Mouse (Mus musculus) retina, embryonic 14.5 days (tissue): ENCODE results near the gene Rhd.
A peak's percentile ranks its signal among the peaks of the same experiment; 100 is the strongest.
"Not testable (repeated sequence)": the region's sequence is repeated elsewhere in the genome, so short reads cannot be mapped to it uniquely, and the experiment has no call there.

ENCODE experiments used
- DNase-seq: peaks from one replicate; pipeline ENCODE4 v3.0.0-alpha.2; 2015; ENCODE audit warnings: low spot score

Rhd gene

DNA sequence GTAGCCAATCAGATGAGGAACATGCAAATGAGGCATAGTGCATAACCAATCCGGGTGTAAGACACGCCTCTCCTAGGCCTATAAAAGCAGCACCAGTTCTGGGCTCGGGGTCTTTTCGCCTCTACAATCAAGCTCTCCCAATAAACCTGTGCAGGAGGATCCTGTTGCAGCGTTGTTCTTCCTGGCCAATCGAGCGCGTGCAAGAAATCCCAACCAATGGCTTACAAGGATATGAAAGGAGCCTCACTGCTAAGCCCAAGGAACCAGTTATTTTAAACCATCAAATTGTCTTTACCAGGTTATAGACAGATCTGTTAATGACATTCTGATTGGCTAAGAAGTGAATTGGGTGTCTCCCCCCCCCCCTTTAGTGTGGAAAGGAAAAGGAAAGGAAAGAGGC is 47.1 kb downstream of the Rhd start:
- DNase-seq = not testable (repeated sequence)

DNA sequence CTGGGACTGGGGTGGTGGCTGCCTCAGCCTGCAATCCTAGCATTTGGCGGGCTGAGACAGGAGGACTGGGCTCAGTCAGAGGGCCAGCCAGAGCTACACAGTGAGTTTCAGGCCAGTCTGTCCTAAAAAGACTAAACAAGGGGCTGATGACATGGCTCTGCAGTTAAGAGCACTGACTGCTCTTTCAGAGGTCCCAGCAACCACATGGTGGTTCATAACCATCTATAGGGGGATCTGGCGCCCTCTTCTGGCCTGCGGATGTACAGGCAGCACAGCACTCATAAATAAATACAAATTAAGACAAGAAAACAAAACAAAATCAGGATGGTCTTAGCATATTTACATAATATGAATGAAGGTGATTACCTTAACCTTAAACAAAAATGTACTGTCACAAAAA is 49.1 kb downstream of the Rhd start:
- DNase-seq = peak; percentile 76

DNA sequence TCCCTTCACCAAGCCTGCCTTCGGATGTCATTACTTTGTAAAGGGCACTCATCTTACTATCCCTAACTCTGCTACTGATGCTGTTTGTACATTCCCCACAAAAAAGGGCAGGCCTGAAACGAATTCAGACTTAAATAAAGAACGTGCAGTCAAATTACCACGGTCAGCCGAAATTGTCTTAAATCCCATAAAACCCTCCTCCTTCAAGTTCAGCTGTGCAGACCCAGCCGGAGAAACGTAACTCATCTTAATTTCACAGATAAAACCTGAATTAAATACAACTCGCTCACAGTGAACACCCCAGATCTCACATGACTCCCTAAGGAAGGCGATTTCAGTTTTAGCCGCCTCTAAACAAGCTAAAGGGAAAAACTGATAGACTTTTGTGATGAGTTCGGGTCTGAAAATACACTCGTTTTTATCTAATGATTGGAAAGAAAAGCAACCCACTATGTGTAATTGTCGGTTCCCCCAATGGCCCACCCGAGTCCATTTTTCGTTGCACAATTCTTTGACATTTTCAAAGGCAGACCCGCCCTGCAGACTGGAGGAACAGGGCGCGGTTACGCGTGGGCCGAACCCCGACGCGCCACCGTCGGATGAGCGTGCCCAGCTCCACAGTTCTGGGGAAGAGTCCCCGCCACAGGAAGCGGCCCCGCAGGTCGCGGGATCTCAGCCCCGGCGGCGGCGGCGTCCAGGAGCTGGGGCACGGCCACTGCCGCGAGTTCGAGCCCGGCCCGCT is 50.0 kb downstream of the Rhd start:
- no peak for DNase-seq

DNA sequence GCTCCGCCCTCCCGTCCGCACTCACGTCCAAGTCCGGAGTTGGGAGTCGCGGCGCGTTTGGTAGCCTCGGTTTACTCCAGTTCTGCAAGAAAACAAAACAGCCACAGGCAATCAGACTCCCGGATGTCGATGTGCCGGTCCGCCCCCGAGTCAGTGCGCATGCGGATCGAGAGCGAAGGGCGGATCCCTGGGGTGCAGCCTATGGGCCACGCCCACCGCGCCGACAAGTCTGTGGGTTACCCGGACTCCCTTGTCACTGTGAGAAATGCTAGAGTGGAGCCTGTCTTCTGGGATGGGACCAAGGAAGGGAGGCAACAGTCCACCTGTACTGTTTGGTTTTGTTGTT is 50.5 kb downstream of the Rhd start, which contains the start of gene Tmem50a:
Tmem50a (minus strand) TSS at position 161 of the 346 bp plus-strand sequence.
- peak; percentile 94 for DNase-seq

DNA sequence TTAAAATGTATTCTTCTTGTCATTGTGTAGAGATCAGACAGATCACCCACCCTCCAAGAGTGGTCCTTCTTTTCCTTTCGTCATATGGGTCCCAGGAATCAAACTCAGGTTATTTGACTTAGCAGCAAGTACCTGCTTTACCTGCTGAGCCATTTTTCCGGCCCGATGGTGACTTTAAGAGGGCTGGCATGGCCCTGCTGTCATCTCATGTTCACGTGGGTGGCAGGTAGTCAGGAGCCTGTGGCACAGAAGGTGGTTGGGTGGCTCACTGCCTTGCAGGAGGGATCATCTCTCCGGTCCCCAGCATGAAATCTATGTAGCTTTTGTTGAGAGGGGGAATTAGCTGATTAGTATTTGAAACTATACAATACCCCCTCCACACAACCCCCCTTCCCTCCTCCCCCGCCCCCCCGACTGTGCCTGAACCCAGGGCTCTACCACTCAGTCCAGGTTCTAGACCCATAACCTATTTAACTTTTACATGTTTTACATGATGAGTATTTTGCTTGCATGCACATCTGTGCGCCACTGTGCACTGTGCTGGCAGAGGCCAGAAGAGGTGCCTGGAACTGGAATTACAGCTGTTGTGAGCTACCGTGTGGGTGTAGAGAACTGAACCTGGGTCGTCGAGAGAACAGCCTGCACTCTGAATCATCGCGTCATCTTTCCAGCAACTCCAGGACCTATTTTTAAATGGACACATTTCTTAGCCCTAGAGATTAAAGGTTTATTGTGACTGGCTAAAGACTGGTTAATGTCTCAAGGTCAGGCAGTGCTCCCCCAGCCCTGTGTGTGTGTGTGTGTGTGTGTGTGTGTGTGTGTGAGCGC is 51.1 kb downstream of the Rhd start:
- no peak for DNase-seq

DNA sequence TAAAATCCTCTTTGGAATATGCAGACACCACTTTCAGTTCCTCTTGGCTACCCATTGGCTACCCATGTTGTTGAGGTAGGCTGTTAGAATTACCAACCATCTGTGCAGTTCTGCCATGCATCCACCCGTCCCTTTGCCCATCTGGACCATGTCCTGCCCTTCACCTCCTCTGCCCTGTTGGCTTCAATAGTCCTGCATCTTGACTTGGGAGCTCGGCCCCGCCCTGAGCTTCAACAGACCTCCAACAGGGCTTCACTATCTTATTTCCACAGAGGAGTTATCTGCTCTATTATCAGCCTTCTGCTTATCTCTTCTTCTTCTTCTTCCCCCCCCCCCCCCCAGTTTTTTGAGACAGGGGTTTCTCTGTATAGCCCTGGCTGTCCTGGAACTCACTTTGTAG is 52.9 kb downstream of the Rhd start:
- DNase-seq = no peak

DNA sequence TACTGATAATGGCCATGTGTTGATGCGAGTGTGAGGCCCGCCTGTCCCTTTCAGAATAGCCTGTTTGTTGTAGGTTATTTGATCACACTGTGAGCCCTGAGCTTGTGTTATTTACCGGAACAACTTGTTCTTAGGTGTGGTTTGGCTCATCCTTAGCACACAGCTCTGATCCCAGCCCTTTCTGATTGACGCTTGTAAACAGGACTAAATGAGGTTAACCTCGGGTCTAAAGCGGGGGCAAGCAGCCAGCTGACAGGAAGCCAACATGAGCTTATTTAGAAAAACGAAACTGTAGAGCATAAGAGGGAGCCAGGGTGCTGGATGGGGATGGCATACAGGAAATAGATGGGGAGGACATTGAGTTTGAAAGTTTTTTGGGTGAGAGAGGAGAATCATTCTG is 54.0 kb downstream of the Rhd start:
- no peak for DNase-seq

DNA sequence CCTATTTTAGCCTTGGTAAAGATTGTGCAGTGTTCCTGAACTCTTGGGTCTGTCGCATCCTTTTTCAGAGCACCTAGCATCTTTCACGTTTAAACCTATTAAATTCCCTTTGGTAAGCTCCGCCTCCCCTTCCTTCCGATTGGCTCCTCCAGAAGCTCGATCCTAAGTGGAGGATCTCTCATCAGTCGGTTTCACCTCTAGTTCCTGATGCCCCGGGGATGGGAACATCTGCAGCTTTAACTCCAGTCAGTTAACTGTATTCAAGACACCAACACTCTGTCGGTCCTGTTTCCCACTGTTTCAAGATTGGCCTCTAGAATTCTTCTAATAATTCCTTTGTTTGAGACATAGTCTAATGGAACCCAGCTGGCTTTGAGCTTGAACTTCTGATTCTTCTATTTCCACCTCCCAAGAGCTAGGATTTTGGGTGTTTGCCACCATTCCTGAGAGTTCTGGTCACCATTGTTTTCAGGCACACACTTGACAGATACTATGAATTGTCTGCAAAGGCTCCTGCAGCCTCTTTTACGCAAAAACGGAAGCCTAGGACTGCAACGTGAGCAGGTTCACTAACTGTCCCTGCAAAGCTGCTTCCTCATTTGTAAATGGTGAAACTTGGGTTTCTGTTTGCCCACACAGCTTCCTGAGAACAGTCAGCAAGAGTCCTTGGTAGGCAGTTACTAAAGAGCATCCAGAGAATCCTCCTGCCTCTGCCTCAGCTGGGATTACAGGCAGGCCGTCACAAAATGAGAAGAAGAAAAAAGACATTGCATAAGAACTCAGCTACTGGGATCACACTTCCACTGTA is 55.6 kb downstream of the Rhd start:
- DNase-seq = no peak

DNA sequence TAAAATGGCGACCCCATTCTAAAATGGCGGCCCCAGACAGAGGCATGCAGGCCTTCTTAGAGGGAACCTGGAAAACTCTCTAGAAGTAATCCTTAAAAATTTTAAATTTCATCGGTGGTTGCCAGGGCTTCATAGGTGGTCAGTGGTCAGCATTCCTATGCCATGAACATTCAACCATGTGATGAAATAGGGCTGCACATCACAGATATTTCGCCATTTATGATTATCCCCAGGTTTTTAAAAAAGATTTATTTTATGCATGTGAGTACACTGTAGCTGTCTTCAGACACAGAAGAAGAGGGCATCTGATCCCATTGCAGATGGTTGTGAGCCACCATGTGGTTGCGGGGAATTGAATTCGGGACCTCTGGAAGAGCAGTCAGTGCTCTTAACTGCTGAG is 56.3 kb downstream of the Rhd start:
- no peak for DNase-seq

DNA sequence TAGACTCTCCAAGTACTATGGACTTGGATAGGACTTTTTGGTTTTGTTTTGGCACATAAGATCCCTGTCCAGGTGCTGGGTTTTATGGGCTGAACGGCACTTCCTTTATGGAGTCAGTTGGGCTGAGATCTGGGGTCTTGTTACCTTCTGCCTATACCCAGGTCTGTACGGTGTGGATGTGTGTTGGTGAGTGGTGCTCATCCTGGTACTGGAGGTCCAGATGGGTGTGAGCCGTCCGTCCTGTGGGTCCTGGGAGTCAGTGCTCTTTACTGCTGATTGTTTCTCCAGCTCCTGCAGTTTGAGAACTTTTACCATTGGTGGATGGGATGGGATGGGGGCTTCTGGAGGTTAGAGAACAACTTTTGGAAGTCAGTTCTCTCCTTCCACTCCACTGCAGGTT is 57.4 kb downstream of the Rhd start:
- no peak for DNase-seq

DNA sequence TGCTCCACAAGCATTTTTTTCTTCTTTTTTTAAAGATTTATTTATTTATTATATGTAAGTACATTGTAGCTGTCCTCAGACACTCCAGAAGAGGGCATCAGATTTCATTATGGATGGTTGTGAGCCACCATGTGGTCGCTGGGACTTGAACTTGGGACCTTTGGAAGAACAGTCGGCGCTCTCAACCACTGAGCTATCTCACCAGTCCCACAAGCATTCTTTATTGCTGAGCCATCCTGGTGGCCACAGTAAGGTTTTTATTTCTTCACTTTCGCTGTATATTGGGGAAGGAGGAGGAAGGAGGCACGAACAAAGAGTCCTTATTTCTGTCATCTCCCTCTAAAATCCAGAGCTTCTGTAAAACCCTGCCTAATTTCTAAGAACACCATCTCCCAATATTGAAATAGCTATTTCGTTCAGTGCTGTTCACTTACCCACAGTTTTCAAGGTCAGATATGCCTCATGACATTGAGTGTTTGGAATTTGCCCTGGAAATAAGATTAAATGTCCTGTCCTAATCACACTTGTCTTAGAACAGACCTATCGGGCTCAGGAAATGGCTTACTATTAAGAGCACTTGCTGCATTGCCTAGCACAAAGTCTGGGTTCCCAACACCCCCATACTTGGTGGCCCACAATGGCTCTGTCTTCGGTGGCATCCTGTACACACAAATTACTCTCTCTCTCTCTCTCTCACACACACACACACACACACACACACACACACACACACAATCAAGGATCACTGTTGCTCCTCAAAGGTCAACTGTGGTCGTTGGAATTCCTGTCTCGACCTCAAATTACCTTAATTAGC is 58.0 kb downstream of the Rhd start:
- DNase-seq = no peak

DNA sequence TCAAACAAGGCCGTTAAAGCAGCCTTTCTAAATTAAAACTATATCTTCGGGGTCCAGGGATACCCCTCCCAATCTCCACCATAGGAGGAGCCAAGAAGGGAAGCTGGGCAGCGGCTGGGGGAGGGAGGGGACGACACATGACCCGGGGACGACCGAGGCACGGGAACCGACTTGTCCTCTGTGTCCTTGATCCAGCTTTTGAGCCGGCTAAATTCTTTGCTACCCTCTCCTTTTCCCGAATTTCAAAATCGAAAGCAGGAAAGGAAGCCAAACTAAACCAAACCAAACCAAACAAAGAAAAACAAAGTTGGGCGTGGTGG is 58.5 kb downstream of the Rhd start:
- peak; percentile 72 for DNase-seq

DNA sequence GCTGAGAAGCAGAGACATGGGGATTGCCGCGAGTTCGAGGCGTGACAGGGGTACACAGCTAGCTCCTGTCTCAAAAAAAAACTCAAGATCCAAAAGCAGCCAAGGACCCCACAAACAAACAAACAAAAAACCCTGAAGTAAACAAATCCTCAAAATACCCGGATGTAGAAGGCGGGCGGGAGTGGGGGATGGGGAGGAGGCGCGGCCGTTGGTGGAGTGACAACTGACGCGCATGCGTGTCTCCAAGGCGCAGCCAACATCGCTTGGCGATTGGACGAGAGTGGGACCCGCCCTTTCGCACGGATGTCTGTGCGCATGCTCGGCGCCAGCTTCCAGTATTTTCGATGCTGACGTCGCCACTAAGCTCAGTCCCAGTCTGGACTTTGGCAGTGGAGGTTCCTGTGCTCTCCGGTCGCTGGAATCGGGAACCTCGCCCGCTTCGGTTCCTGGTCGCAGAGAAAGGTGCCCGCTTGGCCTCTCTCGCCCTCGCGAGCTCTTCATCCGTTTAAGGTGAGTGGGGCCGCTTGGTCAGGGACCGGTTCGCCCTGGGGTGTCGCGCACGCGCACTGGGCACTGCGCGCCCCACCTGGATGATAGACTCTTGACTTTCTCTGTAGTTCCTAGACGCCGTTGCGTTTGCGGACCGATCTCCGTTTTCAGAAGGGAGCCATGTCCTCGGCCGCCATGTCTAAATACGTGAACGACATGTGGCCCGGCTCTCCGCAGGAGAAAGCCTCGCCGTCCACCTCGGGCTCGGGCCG is 59.1 kb downstream of the Rhd start, which contains the start of gene Rsrp1:
Rsrp1 (plus strand) TSS at position 335 of the 761 bp plus-strand sequence.
- peak; percentile 100 for DNase-seq

DNA sequence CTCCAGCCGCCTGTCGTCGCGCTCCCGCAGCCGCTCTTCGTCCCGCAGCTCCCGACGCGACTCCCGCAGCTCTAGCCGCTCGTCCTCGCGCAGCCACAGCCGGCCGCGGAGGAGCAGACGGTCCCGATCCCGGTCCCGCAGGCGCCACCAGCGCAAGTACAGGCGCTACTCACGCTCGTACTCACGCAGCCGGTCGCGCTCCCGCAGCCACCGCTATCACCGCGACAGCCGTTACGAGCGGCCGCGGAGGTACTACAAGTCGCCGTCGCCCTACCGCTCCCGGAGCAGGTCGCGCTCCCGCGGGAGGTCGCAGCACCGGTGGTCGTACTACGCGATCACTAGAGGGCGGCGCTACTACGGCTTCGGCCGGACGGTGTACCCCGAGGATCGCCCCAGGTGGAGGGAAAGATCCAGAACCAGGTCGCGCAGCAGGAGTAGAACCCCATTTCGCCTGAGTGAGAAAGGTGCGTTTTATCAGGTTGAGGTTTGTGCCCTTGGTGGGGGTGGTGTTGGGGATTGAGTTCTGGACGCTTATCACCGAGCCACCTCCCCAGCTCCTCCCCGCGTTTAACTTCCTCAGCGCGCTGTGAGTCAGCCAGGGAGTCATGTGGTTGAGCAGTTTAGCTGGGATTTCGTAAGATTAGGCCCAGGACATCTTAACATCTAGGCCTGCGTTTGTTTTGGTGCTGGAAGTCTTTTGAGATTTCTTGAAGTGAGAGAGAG is 59.8 kb downstream of the Rhd start:
- DNase-seq = peak; percentile 43

DNA sequence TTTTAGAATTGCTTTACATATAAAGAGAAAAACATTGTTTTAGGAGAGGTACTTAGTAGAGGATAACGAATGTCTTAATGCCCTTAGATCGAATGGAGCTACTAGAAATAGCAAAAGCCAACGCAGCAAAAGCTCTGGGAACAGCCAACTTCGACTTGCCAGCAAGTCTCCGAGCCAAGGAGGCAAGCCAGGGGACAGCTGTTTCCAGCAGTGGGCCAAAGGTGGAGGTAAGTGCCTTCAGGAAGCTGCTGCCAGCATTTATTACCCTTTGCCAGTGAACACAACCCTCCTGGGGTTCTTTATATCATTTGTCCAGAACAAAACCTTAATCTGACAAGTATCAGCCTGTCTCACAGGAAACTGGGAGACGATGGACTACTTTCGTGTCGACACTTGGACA is 60.9 kb downstream of the Rhd start:
- DNase-seq = no peak

DNA sequence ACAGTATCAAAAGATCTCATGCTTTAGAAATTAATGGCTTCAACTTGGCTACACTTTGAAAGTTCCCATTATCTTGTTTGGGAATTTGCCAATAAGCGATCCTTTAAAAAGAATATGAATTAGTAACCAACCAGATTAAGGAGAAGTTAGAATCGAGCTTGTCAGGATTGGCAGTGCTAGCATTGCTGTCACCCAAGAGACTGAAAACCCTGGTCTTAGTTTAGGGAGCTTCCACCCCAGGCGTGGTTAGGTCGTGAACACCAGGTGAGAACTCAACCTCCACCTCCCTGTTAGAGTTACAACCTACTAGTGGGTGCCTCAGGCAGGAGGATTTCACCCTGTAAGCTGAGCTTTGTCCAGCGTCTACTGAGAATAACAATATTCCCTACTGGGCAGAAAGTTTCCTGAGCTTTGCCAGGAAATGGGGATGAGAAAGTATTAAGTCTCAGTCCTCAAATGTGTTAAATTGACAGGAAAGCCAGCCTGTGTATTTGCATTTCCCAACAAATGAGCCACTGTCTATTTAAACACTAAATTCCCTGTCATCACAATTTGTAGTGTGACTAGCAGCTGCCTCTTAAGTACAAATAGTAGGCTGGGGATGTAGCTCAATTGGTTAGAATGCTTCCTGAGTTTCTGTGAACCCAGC is 63.6 kb downstream of the Rhd start:
- no peak for DNase-seq

DNA sequence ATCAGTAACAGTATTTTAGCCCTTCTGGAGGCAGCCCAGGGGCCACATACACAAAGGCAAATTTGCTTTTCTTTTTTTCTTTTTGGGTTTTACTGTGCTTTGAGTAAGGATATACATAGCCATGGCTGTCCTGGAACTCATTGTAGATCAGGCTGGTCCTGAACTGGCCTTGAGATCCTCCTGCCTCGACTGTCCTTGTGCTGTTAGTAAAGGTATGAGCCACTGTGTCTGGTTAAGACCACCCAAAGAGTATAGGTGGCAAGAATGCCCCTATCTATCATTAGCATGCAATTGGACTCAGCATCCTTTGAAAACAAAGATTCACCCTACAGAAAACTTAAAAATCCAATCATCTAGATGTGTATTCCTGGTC is 64.1 kb downstream of the Rhd start:
- no peak for DNase-seq

DNA sequence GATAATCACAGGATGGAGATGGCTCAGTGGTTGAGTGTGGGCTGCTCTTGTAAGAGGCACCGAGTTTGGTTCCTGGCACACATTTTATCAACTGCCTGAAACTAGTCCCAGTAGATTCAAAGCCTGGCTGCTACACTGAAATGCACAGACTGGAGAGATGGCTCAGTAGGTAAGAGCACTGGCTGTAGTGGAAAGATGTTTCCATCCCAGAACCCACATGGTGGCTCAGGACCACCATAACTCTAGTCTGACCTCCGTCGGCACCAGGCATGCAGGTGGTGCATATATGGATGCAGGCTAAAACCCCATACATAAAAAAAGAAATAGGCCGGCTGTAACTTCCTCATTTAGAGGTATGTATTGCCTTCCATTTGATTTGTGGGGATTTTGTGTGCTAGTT is 65.2 kb downstream of the Rhd start:
- no peak for DNase-seq

DNA sequence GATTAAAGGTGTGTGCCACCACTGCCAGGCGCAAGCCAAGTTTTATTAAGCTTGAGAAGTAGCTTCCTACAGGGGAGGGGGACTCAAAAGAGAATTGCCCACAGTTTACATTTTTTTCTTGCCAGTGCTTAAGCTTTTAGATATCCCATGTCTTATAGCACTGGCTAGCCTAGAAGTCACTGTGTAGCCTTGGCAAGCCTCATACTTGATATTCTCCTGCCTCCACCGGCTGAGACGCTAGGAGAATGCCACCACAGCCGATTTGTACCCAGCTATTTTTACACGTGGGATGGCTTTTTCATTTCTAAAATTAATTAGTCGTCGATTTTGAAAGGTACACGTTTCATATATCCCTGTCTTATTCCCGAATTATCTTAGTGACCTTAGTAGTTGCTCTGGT is 65.9 kb downstream of the Rhd start:
- no peak for DNase-seq
